In the genomic region with DNA sequence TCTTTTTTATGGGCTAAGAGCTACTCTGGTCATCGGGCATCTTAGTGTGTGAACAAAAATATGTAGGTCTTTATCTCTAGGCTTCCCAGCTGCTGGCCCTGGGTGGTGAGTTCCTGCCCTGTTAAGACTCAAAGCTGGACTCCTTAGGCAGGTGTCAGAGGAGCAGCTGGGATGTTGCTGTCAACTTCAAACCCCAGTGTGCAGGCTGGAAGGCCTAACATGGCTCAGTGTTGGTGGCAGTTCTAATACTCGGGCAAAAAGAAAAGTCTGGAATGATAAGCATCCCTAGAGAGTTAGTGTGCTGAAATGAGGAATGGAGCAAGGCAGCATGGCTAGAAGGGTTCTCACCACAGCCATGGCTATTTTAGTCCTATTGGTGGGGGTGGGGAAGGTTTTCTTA, we compare ENCODE assay signal across 13 mouse cellular contexts. TPM values are rescaled to one million over a fixed set of nuclear protein-coding genes. Genes with fewer than 3 reads are reported as not detected.
DNase-seq lines count a peak whose midpoint lies in the region; ATAC-seq and TF ChIP-seq lines count a peak whose summit lies in the region.
"Had no signal": no experiment of that assay in that cellular context is flagged by ENCODE, and none has a peak within 500 bp of the region (broad histone marks: within the 10 kb centered on the region; RNA-seq: fewer than 3 reads in every experiment).

No protein-coding gene starts in this region.

- no peak overlapping the region for H3K4me3 ChIP-seq in lung, adult 2 months (replicated peaks; ENCODE audit: extremely low read depth, low read depth, low read length)
- H3K4me3 ChIP-seq in kidney, adult 2 months (ENCODE audit: insufficient read depth, low read depth, low read length): no peak overlapping the region
- H3K4me3 ChIP-seq: neural tube, embryonic 12.5 days had no signal

- peaks cover 27% of the 10 kb centered on the region for H3K4me1 ChIP-seq in lung, adult 2 months (ENCODE audit: control insufficient read depth, insufficient read depth, low read length)
- H3K4me1 ChIP-seq in kidney, adult 2 months (ENCODE audit: control insufficient read depth, insufficient read depth, low read length): peaks cover 30% of the 10 kb centered on the region

- H3K27ac ChIP-seq in kidney, adult 2 months (ENCODE audit: insufficient read depth, low read depth, low read length): 0 out of 2 replicates have a peak overlapping the region, but pooled peaks have one; percentile 20
- H3K27ac ChIP-seq: hindbrain, embryonic 14.5 days; neural tube, embryonic 12.5 days had no signal

- H3K27me3 ChIP-seq in kidney, adult 2 months (replicated peaks; ENCODE audit: control insufficient read depth, insufficient read depth, low read length): no peaks in the 10 kb centered on the region
- H3K27me3 ChIP-seq: neural tube, embryonic 12.5 days had no signal

- no peak for TF ChIP-seq POLR2A in lung, adult 2 months (IDR thresholded peaks at IDR 0.05; ENCODE audit: borderline replicate concordance, extremely low read depth, low read depth, low read length)
- no peak for TF ChIP-seq POLR2A in kidney, adult 2 months (IDR thresholded peaks at IDR 0.05; ENCODE audit: low read depth, low read length)

- WGBS in lung, adult 2 months: 43% methylated on average over 2 of the region's 2 CpGs
- 42% methylated on average over 2 of the region's 2 CpGs for WGBS in kidney, adult 2 months

- no peaks in the 10 kb centered on the region for H3K36me3 ChIP-seq in kidney, adult 2 months (ENCODE audit: control insufficient read depth, insufficient read depth, low read length)

- TF ChIP-seq CTCF in lung, adult 2 months (IDR thresholded peaks at IDR 0.05; ENCODE audit: insufficient read depth, low read length): no peak
- no peak for TF ChIP-seq CTCF in kidney, adult 2 months (conservative IDR thresholded peaks at IDR 0.05; ENCODE audit: insufficient read depth, insufficient read length, low read depth, low read length)

- no peak for ATAC-seq in frontal cortex, adult (ENCODE audit: low TSS enrichment)

- DNase-seq in lung, adult 2 months: peak; percentile 18
- no peak for DNase-seq in lung, postnatal 14 days
- peak; percentile 72 for DNase-seq in heart, adult 8-10 months (ENCODE audit: low spot score)
- DNase-seq in kidney, adult 2 months: peak; percentile 54
- peak; percentile 48 for DNase-seq in lung, postnatal 36 days
- DNase-seq in urinary bladder, postnatal 10 days (ENCODE audit: low spot score): no peak
- no peak for DNase-seq in spleen, postnatal 36 days (ENCODE audit: low spot score in 2 of 2)
- DNase-seq: cerebellum, adult 8-10 months; layer of hippocampus, postnatal 36 days; right cerebral cortex, postnatal 4 days had no signal

RNA-seq across cellular contexts. Expression of gene Dgkd, which starts 27.8 kb away (rescaled TPM):
- 28.5 and 36.9 TPM in 2 replicates for polyA plus RNA-seq in lung, adult 2 months (2012; rRNA removed)
- 10 to 100 TPM; 33.5 to 43.2 (median 42.0) TPM for total RNA-seq in heart, adult 8-10 months (2022)
- 31.4 and 32.1 TPM in 2 replicates for polyA plus RNA-seq in kidney, adult 2 months (2012; rRNA removed)

Comparison
In these comparisons a context has a peak if more than half of its experiments do, and no peak if none do; other contexts are left out.
1. DNase-seq: peak in lung, adult 2 months (single experiment), heart, adult 8-10 months (single experiment), kidney, adult 2 months (single experiment) and lung, postnatal 36 days (single experiment); none in lung, postnatal 14 days (single experiment), urinary bladder, postnatal 10 days (single experiment) and spleen, postnatal 36 days (0 of 2).